Mouse (Mus musculus): ENCODE results near the gene Slc51a. TPM values are rescaled to one million over a fixed set of nuclear protein-coding genes. Genes with fewer than 3 reads are reported as not detected.
"Not testable (repeated sequence)": the region's sequence is repeated elsewhere in the genome, so short reads cannot be mapped to it uniquely, and the experiment has no call there.

The Slc51a gene
- polyA plus RNA-seq, 1 experiment, result not detected

GRCm38 (mm10) chr16:32449665-32450064 is 38.0 kb downstream of the Slc51a start:
- WGBS, result 84% methylated on average over 3 of the region's 3 CpGs
- no peak overlapping the region for H3K4me3 ChIP-seq (ENCODE audit: insufficient read depth, low read depth, low read length)
- TF ChIP-seq CTCF (IDR thresholded peaks at IDR 0.05; ENCODE audit: insufficient read depth, low read depth, low read length) (no peak), POLR2A (IDR thresholded peaks at IDR 0.05; ENCODE audit: insufficient read depth, low read depth, low read length) (no peak)
- no peak overlapping the region for H3K27ac ChIP-seq (ENCODE audit: insufficient read depth, low read depth, low read length)
- no peaks in the 10 kb centered on the region for H3K4me1 ChIP-seq (ENCODE audit: control insufficient read depth, insufficient read depth, low read length)

- Histone ChIP-seq H3K4me3 (ENCODE audit: insufficient read depth, low read depth, low read length) (no peak overlapping the region), H3K27ac (ENCODE audit: insufficient read depth, low read depth, low read length) (no peak overlapping the region), H3K4me1 (ENCODE audit: control insufficient read depth, insufficient read depth, low read length) (no peaks in the 10 kb centered on the region)
- 89% methylated on average over 2 of the region's 2 CpGs for WGBS
- TF ChIP-seq POLR2A (IDR thresholded peaks at IDR 0.05; ENCODE audit: insufficient read depth, low read depth, low read length) (no peak), CTCF (IDR thresholded peaks at IDR 0.05; ENCODE audit: insufficient read depth, low read depth, low read length) (no peak)
These were observed 41.0 kb downstream of the Slc51a start for GRCm38 (mm10) chr16:32446563-32447138.

- Histone ChIP-seq H3K4me3 (ENCODE audit: insufficient read depth, low read depth, low read length) (no peak overlapping the region), H3K4me1 (ENCODE audit: control insufficient read depth, insufficient read depth, low read length) (no peaks in the 10 kb centered on the region), H3K27ac (ENCODE audit: insufficient read depth, low read depth, low read length) (no peak overlapping the region)
- no peak for TF ChIP-seq CTCF (IDR thresholded peaks at IDR 0.05; ENCODE audit: insufficient read depth, low read depth, low read length)
- no peak for TF ChIP-seq POLR2A (IDR thresholded peaks at IDR 0.05; ENCODE audit: insufficient read depth, low read depth, low read length)
- WGBS, result 96% methylated on average over 1 of the region's 1 CpGs
These were observed 42.1 kb downstream of the Slc51a start for GRCm38 (mm10) chr16:32445558-32445957.

- H3K27ac ChIP-seq (ENCODE audit: insufficient read depth, low read depth, low read length); H3K4me1 ChIP-seq (ENCODE audit: control insufficient read depth, insufficient read depth, low read length); H3K4me3 ChIP-seq (ENCODE audit: insufficient read depth, low read depth, low read length): not testable (repeated sequence)
- WGBS, result 87% methylated on average over 3 of the region's 3 CpGs
These were observed 43.1 kb downstream of the Slc51a start for GRCm38 (mm10) chr16:32444615-32445014.

GRCm38 (mm10) chr16:32441432-32441831 is 46.2 kb downstream of the Slc51a start:
- Histone ChIP-seq H3K4me1 (ENCODE audit: control insufficient read depth, insufficient read depth, low read length) (no peaks in the 10 kb centered on the region), H3K27ac (ENCODE audit: insufficient read depth, low read depth, low read length) (no peak overlapping the region), H3K4me3 (ENCODE audit: insufficient read depth, low read depth, low read length) (no peak overlapping the region)
- TF ChIP-seq POLR2A (IDR thresholded peaks at IDR 0.05; ENCODE audit: insufficient read depth, low read depth, low read length), result no peak
- no peak for TF ChIP-seq CTCF (IDR thresholded peaks at IDR 0.05; ENCODE audit: insufficient read depth, low read depth, low read length)
- WGBS, result 80% methylated on average over 3 of the region's 3 CpGs

GRCm38 (mm10) chr16:32437266-32437665 is 50.4 kb downstream of the Slc51a start:
- Histone ChIP-seq H3K27ac (ENCODE audit: insufficient read depth, low read depth, low read length) (no peak overlapping the region), H3K4me1 (ENCODE audit: control insufficient read depth, insufficient read depth, low read length) (peaks cover 2% of the 10 kb centered on the region; the same call in 1 of the 2 replicates), H3K4me3 (ENCODE audit: insufficient read depth, low read depth, low read length) (no peak overlapping the region)
- WGBS, result 96% methylated on average over 1 of the region's 1 CpGs
- TF ChIP-seq CTCF (IDR thresholded peaks at IDR 0.05; ENCODE audit: insufficient read depth, low read depth, low read length) (no peak), POLR2A (IDR thresholded peaks at IDR 0.05; ENCODE audit: insufficient read depth, low read depth, low read length) (no peak)

GRCm38 (mm10) chr16:32436657-32437056 is 51.0 kb downstream of the Slc51a start:
- Histone ChIP-seq H3K27ac (ENCODE audit: insufficient read depth, low read depth, low read length) (no peak overlapping the region), H3K4me3 (ENCODE audit: insufficient read depth, low read depth, low read length) (no peak overlapping the region), H3K4me1 (ENCODE audit: control insufficient read depth, insufficient read depth, low read length) (peaks cover 2% of the 10 kb centered on the region; the same call in 1 of the 2 replicates)
- no peak for TF ChIP-seq POLR2A (IDR thresholded peaks at IDR 0.05; ENCODE audit: insufficient read depth, low read depth, low read length)
- no peak for TF ChIP-seq CTCF (IDR thresholded peaks at IDR 0.05; ENCODE audit: insufficient read depth, low read depth, low read length)
- WGBS, result 66% methylated on average over 1 of the region's 1 CpGs

GRCm38 (mm10) chr16:32434691-32435090 is 53.0 kb downstream of the Slc51a start:
- no peak overlapping the region for H3K27ac ChIP-seq (ENCODE audit: insufficient read depth, low read depth, low read length)
- H3K4me1 ChIP-seq (ENCODE audit: control insufficient read depth, insufficient read depth, low read length), result peaks cover 6% of the 10 kb centered on the region
- TF ChIP-seq POLR2A (IDR thresholded peaks at IDR 0.05; ENCODE audit: insufficient read depth, low read depth, low read length), result no peak
- no peak for TF ChIP-seq CTCF (IDR thresholded peaks at IDR 0.05; ENCODE audit: insufficient read depth, low read depth, low read length)
- no peak overlapping the region for H3K4me3 ChIP-seq (ENCODE audit: insufficient read depth, low read depth, low read length)

GRCm38 (mm10) chr16:32434066-32434465 is 53.6 kb downstream of the Slc51a start:
- TF ChIP-seq POLR2A (IDR thresholded peaks at IDR 0.05; ENCODE audit: insufficient read depth, low read depth, low read length) (no peak), CTCF (IDR thresholded peaks at IDR 0.05; ENCODE audit: insufficient read depth, low read depth, low read length) (no peak)
- no peak overlapping the region for H3K4me3 ChIP-seq (ENCODE audit: insufficient read depth, low read depth, low read length)
- 17% methylated on average over 6 of the region's 6 CpGs for WGBS
- H3K4me1 ChIP-seq (ENCODE audit: control insufficient read depth, insufficient read depth, low read length), result peaks cover 7% of the 10 kb centered on the region
- no peak overlapping the region for H3K27ac ChIP-seq (ENCODE audit: insufficient read depth, low read depth, low read length)

GRCm38 (mm10) chr16:32433138-32433537 is 54.5 kb downstream of the Slc51a start:
- peaks cover 7% of the 10 kb centered on the region for H3K4me1 ChIP-seq (ENCODE audit: control insufficient read depth, insufficient read depth, low read length)
- H3K4me3 ChIP-seq (ENCODE audit: insufficient read depth, low read depth, low read length), result no peak overlapping the region
- TF ChIP-seq POLR2A (IDR thresholded peaks at IDR 0.05; ENCODE audit: insufficient read depth, low read depth, low read length) (no peak), CTCF (IDR thresholded peaks at IDR 0.05; ENCODE audit: insufficient read depth, low read depth, low read length) (no peak)
- H3K27ac ChIP-seq (ENCODE audit: insufficient read depth, low read depth, low read length), result no peak overlapping the region
- WGBS, result 67% methylated on average over 2 of the region's 2 CpGs

Measured in olfactory bulb, adult 2 months (tissue).